Mouse (Mus musculus) brain, adult 10 weeks (tissue): ENCODE results near the gene Gtf3c5. TPM values are rescaled to one million over a fixed set of nuclear protein-coding genes. Genes with fewer than 3 reads are reported as not detected.

Experiments
- polyA plus RNA-seq: library from polyadenylated mRNA; stranded (reverse); fragments of 350-450 nt; fragmentation: Illumina TruSeq; extraction: RNeasy Lipid Tissue Mini Kit (QIAGEN cat#74804); gene quantifications from one replicate; pipeline ENCODE4 v1.2.3, GENCODE M21; 2015; ENCODE audit warnings: low read depth, low replicate concordance

Gtf3c5 gene
- polyA plus RNA-seq: 17.9 TPM

DNA sequence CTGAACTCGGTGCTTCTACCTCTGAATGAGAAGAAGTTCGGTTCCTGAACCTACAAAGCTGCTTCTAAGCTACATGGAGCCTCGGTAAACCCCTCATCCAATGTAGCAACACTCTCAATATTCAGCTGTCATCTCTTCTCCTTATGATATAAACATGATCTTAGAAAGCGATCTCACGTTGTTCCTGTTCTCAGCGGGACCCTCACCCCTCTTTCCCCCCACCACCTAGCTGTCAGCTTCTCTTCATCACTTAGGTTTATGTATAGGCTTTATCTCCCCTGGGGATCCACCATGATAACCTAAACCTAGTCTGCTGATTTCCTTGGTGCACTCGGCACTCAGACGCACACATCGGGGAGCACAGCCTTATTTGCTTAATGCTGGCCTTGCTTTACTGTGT, at the start of gene Gtf3c5:
TSS of gene Gtf3c5 (minus strand) at position 101 of the 400 bp plus-strand sequence.

DNA sequence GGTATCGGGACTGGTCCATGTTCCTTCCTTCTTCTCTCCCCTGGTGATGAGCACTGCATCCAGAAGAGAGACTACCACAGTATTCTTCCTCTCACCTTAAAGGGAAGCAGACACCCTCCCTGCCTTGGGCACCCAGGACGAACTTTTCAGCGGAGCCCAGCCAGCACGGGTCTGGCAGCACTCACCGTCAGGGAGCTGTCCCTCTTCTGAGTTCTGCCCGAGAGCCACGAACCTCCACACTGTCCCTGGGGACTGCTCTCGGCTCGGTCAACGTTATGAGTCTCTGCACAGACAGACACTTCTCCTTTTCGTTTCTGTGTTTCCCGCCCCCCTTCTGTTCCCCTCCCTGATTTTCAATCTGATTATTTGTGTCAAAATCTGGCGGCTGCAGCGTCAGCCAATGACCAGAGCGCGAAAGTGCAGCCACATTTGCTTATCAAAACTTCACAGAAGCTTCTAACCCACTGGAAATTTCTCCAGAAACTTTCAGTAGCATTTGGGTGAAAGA, 38.2 kb upstream of the Gtf3c5 start, which contains the start of gene Gfi1b:
TSS of gene Gfi1b (minus strand) at position 319 of the 508 bp plus-strand sequence.

DNA sequence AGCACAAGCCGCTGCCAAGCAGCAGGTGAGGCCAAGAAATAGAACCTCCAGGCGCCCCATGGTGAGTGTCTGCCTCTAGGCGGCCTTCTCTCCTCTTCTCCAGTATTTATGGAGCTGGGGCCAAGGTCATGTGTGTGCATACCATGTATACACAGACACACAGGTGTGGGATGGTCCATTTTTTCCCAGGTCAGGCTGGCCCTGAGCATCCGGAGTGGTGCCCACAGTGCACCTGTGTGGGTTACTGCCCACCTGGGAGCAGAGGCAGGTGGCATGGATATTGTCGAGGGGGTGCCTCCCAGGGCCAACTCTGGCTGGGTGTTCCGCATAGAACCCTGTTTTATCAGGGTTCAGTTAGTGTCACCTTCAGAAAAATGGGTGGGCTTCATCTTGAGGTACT, 20.2 kb downstream of the Gtf3c5 start, which contains the start of gene Cel:
TSS of gene Cel (minus strand) at position 101 of the 400 bp plus-strand sequence.

Other genes starting within 250 kb of the Gtf3c5 start
- 12.2 TPM for gene Ppp1r26, start 137.0 kb downstream of the Gtf3c5 start, polyA plus RNA-seq
- gene 1700007K13Rik, start 117.4 kb downstream of the Gtf3c5 start, polyA plus RNA-seq: 7.3 TPM
- gene Mrps2, start 115.7 kb downstream of the Gtf3c5 start, polyA plus RNA-seq: 33.7 TPM
- gene Gbgt1, start 86.9 kb downstream of the Gtf3c5 start, polyA plus RNA-seq: 0.64 TPM
- gene Gm10134, start 77.7 kb downstream of the Gtf3c5 start, polyA plus RNA-seq: not detected
- gene Ralgds, start 70.6 kb downstream of the Gtf3c5 start, polyA plus RNA-seq: 54.0 TPM
- not detected for gene Cel, start 20.3 kb downstream of the Gtf3c5 start, polyA plus RNA-seq
- gene Gfi1b, start 38.2 kb upstream of the Gtf3c5 start, polyA plus RNA-seq: not detected
- gene Tsc1, start 57.5 kb upstream of the Gtf3c5 start, polyA plus RNA-seq: 26.9 TPM
- 1.4 TPM for gene Spaca9, start 116.0 kb upstream of the Gtf3c5 start, polyA plus RNA-seq
- gene Ak8, start 116.4 kb upstream of the Gtf3c5 start, polyA plus RNA-seq: 4.0 TPM